Mouse (Mus musculus): ENCODE data around the gene Flrt1.
"Not testable (repeated sequence)": the region's sequence is repeated elsewhere in the genome, so short reads cannot be mapped to it uniquely, and the experiment has no call there.

Flrt1 gene

DNA sequence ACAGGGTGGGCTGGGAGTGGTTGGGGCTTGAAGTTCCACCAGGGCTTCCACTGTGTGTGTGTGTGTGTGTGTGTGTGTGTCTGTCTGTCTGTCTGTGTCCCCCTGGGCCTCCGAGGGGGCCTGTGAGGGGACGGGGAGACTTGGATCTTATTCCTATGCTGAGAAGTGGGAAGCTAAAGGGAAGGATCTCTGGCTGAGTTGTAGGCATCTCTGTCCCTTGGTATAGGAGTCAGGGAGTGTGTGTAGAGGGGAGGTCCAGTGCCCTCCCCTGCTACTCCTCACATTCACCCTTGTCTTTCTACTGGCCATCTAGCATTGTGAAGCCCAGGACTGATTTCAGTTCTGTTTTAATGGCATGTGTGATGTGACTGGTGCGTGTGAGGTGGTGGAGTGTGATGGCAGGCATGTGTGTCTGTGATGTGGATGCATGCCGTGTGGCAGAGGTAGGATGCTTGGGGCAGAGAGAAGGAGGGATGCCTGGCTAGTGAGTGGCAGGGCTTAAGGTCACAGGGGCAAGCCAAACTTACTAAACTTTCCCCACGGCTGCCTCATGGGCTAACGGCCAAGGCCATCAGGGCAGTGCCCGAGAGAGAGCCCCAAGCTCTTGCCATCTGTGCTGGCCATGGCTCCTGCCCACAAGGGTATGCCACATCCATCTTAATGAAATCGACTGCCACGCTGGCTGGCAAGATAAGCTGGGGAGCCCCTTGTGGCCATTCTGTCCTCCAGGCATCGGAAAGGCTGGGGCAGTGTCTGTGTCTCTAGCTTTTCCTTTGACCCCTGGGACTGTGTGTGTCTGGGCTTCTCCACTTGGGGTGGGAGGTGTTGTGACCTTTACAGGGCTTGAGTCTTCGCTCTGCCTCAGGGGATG is 36.6 kb downstream of the Flrt1 start:
- no peak for DNase-seq (ENCODE audit: low spot score in 2 of 2)

DNA sequence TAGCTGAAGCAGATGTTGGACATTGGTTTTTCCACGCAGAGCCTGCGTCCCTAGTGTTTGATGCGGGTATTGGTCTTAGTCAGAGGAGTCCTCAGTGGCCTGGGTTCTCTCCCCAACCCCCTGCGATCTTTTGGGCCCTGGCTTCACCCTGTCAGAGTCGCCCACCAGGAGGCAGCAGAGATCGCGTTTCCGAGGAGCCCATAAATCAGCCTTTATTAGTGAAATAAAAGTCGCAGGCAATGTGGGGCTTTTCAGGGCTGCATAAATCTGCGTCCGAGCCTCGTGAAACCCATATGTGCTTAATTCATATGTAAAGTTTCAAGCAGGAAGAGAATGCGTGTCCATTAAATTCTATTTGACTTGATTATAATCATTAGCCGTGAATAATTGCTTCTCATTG is 37.4 kb downstream of the Flrt1 start:
- DNase-seq (ENCODE audit: low spot score in 2 of 2): peak; percentile 80 to 82

DNA sequence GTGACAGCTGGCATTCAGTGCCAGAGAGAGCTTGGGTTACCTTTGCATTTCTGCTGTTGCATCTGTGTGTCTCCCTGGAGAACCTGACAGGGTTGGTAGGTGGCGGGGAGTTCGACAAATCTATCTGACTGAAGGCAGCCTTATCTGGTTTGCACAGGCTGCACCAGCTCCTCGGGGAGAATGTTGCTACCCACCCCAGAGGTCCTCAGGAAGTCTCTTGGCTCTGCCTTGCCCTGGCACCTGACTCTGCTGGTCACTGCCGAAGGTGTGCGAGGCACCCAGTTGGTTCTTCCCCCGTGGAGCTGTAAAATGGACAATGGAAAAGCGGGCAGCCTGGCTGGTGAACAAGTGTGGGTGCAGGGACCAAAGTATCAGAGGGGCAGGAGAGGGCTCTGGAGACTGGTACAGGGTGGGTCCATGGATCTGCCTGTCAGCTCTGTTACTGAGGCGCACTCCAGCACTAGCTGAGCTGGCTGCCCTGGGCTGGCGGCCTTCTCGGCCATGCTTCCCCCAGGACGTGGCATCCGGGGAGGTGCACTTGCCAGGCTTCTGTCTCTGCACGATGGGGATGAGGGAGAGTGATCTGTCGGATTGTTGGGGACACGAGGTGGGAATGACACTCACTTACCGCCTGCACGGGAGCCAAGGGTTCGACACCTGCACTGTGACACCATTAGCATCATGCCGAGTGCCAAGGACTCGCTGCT is 38.0 kb downstream of the Flrt1 start:
- DNase-seq (ENCODE audit: low spot score in 2 of 2): no peak

DNA sequence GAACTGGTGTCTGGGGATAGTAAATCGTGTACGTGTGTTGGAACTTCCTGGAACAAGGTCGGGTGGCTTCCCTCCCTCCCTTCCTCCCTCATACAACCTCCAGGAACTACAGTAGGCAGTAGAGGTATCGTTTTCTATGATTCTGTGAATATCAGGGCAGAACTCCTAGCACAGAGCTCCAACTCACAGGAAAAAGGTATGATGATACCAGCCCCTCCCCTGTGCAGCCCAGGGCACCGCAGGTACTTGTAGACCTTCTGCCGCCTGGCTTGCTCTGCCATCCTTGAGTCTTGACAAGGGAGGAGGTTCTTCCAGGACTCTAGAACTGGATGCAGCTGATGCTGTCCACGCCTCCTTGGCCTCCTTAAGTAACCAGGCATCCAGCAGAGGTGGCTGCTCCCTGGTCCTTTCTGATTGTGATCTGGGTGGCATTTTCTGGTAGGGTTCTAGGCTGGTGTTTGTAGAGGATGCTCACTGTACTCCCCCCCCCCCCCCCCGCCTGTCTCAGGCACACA is 38.6 kb downstream of the Flrt1 start:
- DNase-seq (ENCODE audit: low spot score in 2 of 2): no peak

DNA sequence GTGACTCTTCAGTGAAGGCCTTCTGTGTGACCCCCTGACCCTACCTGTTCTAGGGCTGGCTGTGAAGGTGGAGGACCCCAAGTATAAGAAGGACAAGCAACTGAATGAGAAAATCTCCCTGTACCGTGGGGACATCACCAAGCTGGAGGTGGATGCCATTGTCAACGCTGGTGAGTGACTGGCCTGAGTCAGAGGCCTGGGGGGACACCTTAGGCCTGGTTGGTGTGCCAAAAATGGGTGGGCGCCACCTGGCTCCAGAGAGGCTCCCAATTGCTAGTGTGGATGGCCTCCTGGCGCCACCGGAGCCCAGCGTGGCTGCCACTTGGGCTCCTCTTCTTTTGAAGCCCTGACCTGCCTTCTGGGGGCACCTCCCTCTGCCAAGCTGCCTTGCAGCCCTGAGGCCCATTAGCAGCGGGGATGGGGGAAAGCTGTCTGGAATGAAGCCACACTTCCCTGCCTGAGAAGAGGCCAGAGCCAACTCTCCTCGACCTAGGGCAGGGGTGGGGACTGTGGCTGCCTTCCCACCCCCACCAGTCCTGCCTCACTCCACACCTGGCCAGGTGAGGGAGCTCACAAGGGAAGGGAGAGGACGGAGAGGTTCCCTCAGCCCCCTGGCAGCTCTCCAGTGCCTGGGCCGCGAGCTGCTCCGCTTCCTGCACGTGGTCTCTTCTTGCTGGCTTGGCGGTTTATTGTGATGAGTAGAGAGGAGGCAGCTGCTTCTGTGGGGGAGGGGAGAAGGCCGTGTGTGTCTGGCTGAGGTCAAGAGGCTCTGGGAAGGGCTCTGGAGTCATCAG is 39.3 kb downstream of the Flrt1 start:
- DNase-seq (ENCODE audit: low spot score in 2 of 2): no peak

DNA sequence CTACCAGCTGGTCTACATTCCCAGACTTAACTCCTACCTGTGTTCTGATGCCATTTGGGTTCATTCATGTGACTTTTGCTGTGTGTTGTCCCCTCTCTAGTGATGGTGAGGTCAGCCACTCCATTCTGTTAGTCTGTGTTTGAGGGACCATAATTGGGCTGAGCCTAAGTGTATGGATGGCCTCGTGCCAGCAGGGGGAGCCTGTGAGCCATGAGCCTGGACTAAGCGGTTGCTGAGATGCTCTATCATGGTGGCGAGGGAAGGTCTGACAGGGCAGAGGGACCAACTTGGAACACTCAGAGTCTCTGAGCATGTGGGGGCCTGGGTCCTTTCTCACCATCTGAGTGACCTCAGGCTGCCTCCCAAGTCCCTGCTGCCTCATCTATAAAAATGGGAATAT is 41.0 kb downstream of the Flrt1 start:
- peak; percentile 87 to 88 for DNase-seq (ENCODE audit: low spot score in 2 of 2)

DNA sequence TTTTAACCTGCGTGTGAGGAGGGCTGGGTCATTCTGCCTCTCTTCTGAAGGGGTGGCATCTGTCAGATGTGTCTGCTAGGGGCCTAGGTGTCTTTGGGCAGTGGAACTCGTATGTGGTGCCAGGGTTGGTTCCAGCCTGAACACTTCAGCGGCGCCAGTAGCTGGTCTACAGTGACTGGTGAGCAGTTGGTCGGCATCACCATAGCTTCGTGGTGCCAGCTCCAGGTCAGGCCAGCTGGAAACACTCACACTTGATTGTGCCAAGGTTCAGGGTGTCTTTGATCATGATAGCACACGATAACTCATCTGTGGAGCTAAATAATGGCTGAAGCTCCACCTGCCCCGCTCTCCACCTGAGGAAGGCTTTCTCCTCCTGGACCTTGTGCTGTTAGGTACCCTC is 42.6 kb downstream of the Flrt1 start:
- no peak for DNase-seq (ENCODE audit: low spot score in 2 of 2)

DNA sequence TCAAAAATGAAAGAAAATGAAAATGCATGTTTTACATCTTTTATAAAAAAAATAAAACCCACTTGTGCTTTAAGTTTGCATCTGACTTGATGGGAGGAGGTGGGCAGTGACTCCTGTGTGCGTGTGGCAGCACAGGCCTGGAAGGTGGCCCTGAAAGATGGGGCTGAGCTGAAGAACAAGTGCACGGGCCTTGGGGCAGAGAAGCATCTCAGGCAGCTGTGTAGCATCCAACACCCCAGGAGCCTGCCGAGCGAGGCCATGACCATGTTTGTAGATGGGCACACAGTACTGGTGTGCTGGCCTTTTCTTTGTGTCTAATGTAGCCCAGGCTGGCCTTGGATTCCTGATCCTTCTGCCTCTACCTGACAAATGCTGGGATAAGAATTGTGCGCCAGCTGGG is 43.4 kb downstream of the Flrt1 start:
- no peak for DNase-seq (ENCODE audit: low spot score in 2 of 2)

DNA sequence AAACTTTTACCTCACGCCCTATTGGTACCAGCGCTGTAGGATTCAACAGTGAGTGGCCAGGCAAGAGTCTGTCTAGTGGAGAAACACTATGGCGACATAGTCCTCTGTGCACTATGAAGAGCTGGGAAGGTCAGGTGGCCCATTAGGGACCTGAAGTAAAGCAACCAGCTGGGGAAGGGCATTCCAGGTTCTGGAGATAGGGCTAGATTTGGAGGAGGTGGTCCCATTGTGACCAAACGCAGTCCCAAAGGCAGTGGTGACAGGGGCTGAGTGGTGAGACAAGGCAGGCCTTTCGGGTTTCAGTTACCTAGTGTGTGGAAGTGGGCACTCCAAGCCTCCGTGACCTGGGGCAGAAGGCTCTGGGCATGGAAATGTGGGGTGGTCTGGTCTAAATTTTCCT is 47.0 kb downstream of the Flrt1 start:
- DNase-seq (ENCODE audit: low spot score in 2 of 2): no peak

DNA sequence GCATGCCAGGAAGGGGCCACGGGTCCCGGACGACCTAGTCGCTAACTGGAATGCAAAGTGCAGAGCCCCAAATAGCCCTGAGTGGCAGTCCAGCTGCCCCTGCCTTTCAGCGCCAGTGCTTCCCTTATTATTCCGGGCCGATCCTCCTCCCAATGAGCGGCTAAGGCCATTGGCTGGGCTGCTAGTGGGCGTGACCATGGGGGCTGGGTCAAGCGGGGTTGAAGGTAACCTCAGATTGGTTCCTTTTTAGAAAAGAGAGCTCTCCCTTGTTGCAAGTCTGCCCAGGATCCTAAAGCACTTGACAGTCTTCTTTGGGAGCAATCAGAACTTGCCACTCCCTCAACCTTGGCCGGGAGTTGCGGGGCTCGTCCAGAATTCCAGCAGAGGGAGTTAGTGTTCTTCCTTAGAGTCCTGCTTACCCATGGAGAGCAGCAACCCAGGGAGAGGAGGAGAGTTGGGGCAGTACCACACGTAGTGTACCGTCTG is 47.8 kb downstream of the Flrt1 start:
- DNase-seq (ENCODE audit: low spot score in 2 of 2): peak; percentile 63 to 69

DNA sequence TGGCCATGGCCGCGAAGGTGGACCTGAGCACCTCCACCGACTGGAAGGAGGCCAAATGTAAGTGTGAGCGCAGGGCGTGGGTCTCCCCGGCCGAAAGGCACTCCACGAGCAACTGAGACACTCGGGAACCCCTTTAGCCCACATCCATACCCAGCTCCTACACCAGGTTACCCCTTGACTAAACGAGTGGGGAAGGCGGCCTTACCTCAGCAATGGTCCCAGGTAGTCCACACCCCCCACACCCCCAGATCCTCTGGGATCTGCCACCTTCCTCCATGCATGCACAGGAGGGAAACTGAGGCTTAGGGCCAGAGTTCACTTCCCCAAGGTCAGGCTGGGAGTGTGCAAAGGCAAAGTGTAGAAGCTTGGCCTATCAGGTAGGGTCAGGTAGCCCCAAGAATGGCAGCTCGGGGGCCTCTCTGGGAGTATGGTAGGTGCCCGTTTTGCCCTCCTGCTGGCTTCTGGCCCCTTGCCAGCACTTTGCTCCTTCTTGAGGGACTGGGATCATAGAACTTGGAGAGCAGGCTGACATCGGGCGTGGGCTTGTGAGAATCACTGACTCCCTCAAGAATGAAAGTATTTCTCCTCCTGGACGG is 48.3 kb downstream of the Flrt1 start:
- DNase-seq (ENCODE audit: low spot score in 2 of 2): no peak

DNA sequence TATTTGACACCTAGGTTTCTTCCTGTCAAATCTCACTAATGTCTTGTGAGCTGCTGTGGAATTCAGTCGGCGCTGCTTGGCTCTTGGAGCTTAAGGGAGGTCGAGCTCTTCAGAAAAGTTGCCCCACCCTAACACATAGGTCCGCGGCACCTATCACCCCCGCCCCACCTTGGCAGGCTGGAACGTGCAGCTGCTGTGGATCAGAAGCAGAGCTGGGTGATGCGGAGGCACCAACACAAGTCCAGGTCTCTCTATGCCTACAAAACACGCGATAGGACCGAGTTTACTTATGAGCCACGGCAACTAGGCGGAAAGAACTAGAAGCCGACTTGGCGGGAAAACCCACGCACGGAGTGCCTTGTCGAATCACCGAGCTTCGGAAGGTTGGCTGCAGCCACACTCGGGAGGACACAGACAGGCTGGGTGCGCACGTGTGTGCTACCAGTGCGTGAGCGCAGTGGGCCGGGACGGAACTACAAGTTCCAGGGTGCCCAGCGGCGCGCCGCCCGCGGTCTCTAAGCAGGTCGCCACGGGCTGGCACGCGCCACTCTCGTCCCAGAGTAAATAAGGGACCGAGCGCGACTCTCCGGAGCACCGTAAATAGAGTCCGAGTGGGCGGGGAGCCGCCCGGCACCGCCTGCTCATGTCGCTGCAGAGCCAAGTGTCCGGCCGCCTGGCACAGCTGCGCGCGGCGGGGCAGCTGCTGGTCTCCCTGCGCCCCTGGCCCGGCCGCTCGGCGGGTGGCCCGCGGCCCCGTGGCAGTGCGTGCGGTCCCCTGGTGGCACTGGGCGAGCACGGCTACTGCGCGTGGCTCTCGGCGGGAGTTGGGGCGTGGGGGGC is 49.1 kb downstream of the Flrt1 start, which contains the start of gene Macrod1:
TSS of gene Macrod1 (plus strand) at position 563 of the 840 bp plus-strand sequence.
- DNase-seq (ENCODE audit: low spot score in 2 of 2): peak; percentile 79 to 89

DNA sequence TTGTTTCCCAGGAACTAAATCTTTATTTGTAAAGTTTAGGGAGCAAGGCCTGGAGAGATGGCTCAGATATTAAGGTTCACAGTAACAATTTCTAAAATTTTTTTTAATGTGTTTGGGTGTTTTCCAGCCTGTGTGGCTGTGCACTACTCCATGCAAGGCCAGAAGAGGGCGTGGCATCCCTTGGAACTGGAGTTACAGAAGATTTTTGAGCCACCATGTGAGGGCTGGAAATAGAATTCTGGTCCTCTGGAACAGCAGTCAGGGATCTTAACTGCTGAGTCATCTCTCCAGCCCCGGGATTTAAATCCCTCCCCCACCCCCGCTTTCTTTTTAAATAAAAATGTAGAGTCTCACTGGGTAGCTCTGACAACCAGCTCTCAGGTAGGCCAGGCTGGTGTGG is 50.4 kb downstream of the Flrt1 start:
- no peak for DNase-seq (ENCODE audit: low spot score in 2 of 2)

DNA sequence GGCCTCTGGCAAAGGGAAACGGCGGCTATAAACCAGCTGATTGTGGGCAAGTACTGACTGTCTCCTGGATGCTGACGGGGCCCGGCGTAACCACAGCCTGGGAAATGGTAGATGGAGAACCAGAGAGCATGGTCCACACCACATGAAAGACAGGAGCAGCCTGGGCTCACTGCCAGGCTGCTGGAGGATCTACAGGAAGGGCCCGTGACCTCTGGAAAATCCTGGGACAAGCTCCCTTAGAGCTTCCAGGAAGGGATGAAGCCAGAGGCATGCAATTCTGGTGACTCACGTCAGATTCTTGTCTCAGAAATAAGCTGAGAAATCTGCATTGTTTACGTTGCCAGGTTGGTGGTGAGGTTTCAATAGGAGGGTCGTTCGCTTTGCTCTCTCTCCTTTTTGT is 50.8 kb downstream of the Flrt1 start:
- no peak for DNase-seq (ENCODE audit: low spot score in 2 of 2)

DNA sequence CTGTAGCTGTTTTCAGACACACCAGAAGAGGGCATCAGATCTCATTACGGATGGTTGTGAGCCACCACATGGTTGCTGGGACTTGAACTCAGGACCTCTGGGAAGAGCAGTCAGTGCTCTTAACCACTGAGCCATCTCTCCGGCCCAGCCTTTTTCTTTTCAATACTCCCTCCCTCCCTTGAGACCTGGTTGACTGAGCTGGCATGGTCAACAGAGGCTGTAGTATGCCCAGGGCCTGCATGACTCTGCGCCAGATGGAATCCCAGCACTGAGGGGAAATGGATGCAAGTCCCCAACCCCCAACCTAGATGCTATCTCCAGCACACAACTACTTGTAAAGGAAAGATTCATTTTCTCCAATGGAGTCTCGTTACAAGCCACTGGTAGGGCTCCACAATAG is 52.1 kb downstream of the Flrt1 start:
- not testable (repeated sequence) for DNase-seq (ENCODE audit: low spot score in 2 of 2)

DNA sequence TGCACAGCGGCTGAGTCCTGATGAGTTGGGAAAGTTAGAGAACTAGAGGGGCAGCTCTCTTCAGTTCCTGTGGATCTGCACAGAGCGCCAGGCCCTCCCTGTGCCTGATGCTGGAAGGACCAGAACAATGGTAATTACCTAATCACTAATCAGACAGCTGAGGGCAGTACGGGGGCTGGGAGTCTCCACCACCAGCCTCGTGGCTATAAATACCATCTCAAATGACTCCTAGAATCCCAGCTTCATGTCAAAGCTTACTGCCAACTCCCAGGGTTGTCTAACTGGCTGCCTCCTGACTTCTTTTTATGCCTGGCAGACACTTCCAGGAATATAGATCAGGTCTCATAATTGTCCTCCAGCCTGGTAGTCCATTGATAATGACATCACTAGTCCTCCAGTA is 60.8 kb downstream of the Flrt1 start:
- no peak for DNase-seq (ENCODE audit: low spot score in 2 of 2)

DNA sequence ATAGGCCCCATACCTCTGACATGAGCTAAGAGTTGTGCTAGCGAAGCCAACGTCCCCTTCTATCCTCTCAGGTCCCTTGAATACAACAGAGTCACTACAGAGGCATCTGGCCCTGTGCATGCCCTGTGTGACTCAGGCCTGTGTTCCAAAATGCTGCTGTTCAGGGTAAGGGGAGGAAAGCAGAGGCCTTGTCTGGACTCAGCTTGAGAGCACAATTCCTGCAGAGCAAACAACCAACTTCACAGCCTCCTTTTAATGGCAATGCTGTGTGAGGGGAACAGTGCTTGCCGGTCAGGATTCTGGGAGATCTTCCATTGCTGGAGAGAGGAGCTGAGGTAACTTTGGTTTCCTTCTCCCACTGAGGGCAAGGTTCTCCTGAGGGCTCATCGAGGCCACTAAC is 61.2 kb downstream of the Flrt1 start:
- DNase-seq (ENCODE audit: low spot score in 2 of 2): no peak
